Mouse (Mus musculus) right cerebral cortex, postnatal 4 days (tissue): Measurements from ENCODE around the gene Olfr1338.
"Not testable (repeated sequence)": the region's sequence is repeated elsewhere in the genome, so short reads cannot be mapped to it uniquely, and the experiment has no call there.

ENCODE experiments used
- DNase-seq: peaks from one replicate; pipeline ENCODE4 v3.0.0-alpha.2; 2022

Olfr1338 gene

GRCm38 (mm10) chr4:118758637-118759036 is at the start of gene Olfr1338:
Gene Olfr1338, minus strand, starts transcription at chr4:118758737.
- DNase-seq, result no peak

- not testable (repeated sequence) for DNase-seq
Observed at GRCm38 (mm10) chr4:118792796-118793195, 34.3 kb upstream of the Olfr1338 start.

GRCm38 (mm10) chr4:118782486-118782885 is 23.9 kb upstream of the Olfr1338 start, which contains the start of gene Olfr1337:
Gene Olfr1337, minus strand, starts transcription at chr4:118782586.
- DNase-seq, result no peak

GRCm38 (mm10) chr4:118741881-118742280 is 16.7 kb downstream of the Olfr1338 start:
- DNase-seq, result no peak

GRCm38 (mm10) chr4:118740988-118741698 is 17.4 kb downstream of the Olfr1338 start:
- DNase-seq, result no peak

- DNase-seq, result no peak
Observed at GRCm38 (mm10) chr4:118739574-118739973, 19.0 kb downstream of the Olfr1338 start.

- no peak for DNase-seq
Observed at GRCm38 (mm10) chr4:118731875-118732274, 26.7 kb downstream of the Olfr1338 start, which contains the start of gene Olfr1339. Gene Olfr1339, plus strand, starts transcription at chr4:118732175.

- DNase-seq, result no peak
Observed at GRCm38 (mm10) chr4:118721742-118722483, 36.6 kb downstream of the Olfr1338 start.

GRCm38 (mm10) chr4:118719838-118720237 is 38.7 kb downstream of the Olfr1338 start, which contains the start of gene Olfr1340:
Gene Olfr1340, plus strand, starts transcription at chr4:118720138.
- DNase-seq, result no peak

- no peak for DNase-seq
Observed at GRCm38 (mm10) chr4:118711656-118712055, 46.9 kb downstream of the Olfr1338 start.

- no peak for DNase-seq
Observed at GRCm38 (mm10) chr4:118708086-118708485, 50.5 kb downstream of the Olfr1338 start.

GRCm38 (mm10) chr4:118703223-118703622 is 55.3 kb downstream of the Olfr1338 start, which contains the start of gene Olfr1341:
Gene Olfr1341, plus strand, starts transcription at chr4:118703523.
- DNase-seq, result no peak
